Mouse (Mus musculus) megakaryocyte, embryonic 14.5 days (primary cell): ENCODE results near the gene Galns.

ENCODE experiments used
- FLI1 ChIP-seq: IDR thresholded peaks from 2 replicates; pipeline ENCODE4 v1.6.1; 2012; ENCODE audit warnings: low read length, inconsistent platforms, mixed read lengths
- GATA1 ChIP-seq: IDR thresholded peaks from 3 replicates; pipeline ENCODE4 v1.6.1; 2012; ENCODE audit warnings: mixed read lengths, low read length, inconsistent platforms, borderline replicate concordance

GRCm38 (mm10) chr8:122652643-122653042 lies 41.4 kb upstream of the Galns start:
- TF ChIP-seq GATA1, result no peak
- TF ChIP-seq FLI1, result no peak
